Mouse (Mus musculus) neural tube, embryonic 14.5 days (tissue): Measurements from ENCODE around the gene Adam11. TPM values are rescaled to one million over a fixed set of nuclear protein-coding genes. Genes with fewer than 3 reads are reported as not detected.

Experiments
- ATAC-seq: fragments of 200-750 bp; cut with Nextera tagmentation; 2 replicates; pipeline ENCODE4 v1.8.0; 2017; ENCODE audit warnings: low read depth, mild to moderate bottlenecking, moderate TSS enrichment, moderate library complexity
- H3K27ac ChIP-seq: fragments of 300-500 bp; sonication (generic); 2 replicates; pipeline ENCODE4 v1.5.1; 2014; ENCODE audit warnings: low read depth, mild to moderate bottlenecking, control low read depth, low read length, moderate library complexity, mixed read lengths
- H3K27me3 ChIP-seq: fragments of 300-500 bp; sonication (generic); 2 replicates; pipeline ENCODE4 v1.6.1; 2014; ENCODE audit warnings: low read length; ENCODE audit not compliant: control insufficient read depth, insufficient read depth
- H3K36me3 ChIP-seq: fragments of 300-500 bp; sonication (generic); 2 replicates; pipeline ENCODE4 v1.6.1; 2014; ENCODE audit warnings: low read length, mixed read lengths; ENCODE audit not compliant: control insufficient read depth, insufficient read depth
- H3K4me1 ChIP-seq: fragments of 300-500 bp; sonication (generic); 2 replicates; pipeline ENCODE4 v1.6.1; 2014; ENCODE audit warnings: low read length; ENCODE audit not compliant: control insufficient read depth, insufficient read depth
- H3K4me2 ChIP-seq: fragments of 300-500 bp; sonication (generic); 2 replicates; pipeline ENCODE4 v1.6.1; 2014; ENCODE audit warnings: mild to moderate bottlenecking, low read depth, low read length, control low read depth
- H3K4me3 ChIP-seq: fragments of 300-500 bp; sonication (generic); 2 replicates; pipeline ENCODE4 v1.5.1; 2014; ENCODE audit warnings: low read depth, low read length, control low read depth, mixed read lengths
- H3K9ac ChIP-seq: fragments of 300-500 bp; sonication (generic); replicated peaks from 2 replicates; pipeline ENCODE4 v1.6.1; 2014; ENCODE audit warnings: low read depth, mild to moderate bottlenecking, control low read depth, low read length, mixed read lengths
- H3K9me3 ChIP-seq: fragments of 300-500 bp; sonication (generic); 2 replicates; pipeline ENCODE4 v1.6.1; 2016; ENCODE audit warnings: low read length; ENCODE audit not compliant: control insufficient read depth
- WGBS: fragments of 180-500 bp; shearing (Covaris S2); extraction: QIAGEN DNeasy Blood & Tissue Kit; methylation state at CpG from one replicate; pipeline ENCODE4 v1.1.7; 2014; 5-methylcytosine and 5-hydroxymethylcytosine counted together
- polyA plus RNA-seq: library from polyadenylated mRNA; unstranded; fragments of >200 nt; fragmentation: Nextera tagmentation; extraction: Ambion mirVana; gene quantifications from 2 replicates; pipeline ENCODE4 v1.2.1, GENCODE M21; 2014

Gene Adam11
- polyA plus RNA-seq, 1 experiment from 2014 or later = 22.2 TPM

GRCm38 (mm10) chr11:102780271-102780985 lies 19.2 kb downstream of the Adam11 start:
- Histone ChIP-seq H3K4me2 (no peak overlapping the region), H3K27ac (no peak overlapping the region; the same call in 1 of the 2 replicates)

DNA sequence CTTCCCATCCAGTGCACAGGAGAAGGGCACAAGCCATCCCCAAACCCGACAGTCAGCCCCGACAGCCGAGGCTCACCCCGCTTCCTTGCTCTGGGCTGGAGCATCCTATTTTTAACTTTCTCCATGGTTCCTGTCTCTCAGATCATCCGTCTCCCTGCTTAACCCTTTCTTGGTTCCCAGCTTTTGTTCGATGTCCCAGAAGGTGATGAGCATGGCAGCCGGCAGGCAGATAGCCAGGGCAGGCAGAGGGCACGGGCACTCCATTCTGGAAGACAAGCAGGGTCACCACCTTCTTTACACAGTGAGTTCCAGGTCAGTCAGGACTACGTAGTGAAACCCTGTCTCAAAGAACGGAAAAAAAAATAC lies 19.7 kb downstream of the Adam11 start:
- 0 out of 2 replicates have a peak, but pooled peaks cover 5% of the 10 kb centered on the region for H3K4me1 ChIP-seq
- H3K27ac ChIP-seq = no peak overlapping the region
- H3K4me2 ChIP-seq = no peak overlapping the region
- peaks cover 7% of the 10 kb centered on the region for H3K36me3 ChIP-seq
- H3K4me3 ChIP-seq = no peak overlapping the region
- no peaks in the 10 kb centered on the region for H3K9me3 ChIP-seq
- ATAC-seq = no peak
- H3K9ac ChIP-seq = no peak overlapping the region
- no peaks in the 10 kb centered on the region for H3K27me3 ChIP-seq
- 69% methylated on average over 10 of the region's 10 CpGs for WGBS

More at GRCm38 (mm10) chr11:102780271-102780985, 19.2 kb downstream of the Adam11 start:
- no peak overlapping the region for H3K4me3 ChIP-seq
- H3K4me1 ChIP-seq = peaks cover 8% of the 10 kb centered on the region; the same call in 1 of the 2 replicates
- H3K36me3 ChIP-seq = peaks cover 7% of the 10 kb centered on the region
- no peak for ATAC-seq
- H3K9ac ChIP-seq = no peak overlapping the region
- WGBS = 54% methylated on average over 11 of the region's 11 CpGs
- no peaks in the 10 kb centered on the region for H3K9me3 ChIP-seq
- H3K27me3 ChIP-seq = no peaks in the 10 kb centered on the region

DNA sequence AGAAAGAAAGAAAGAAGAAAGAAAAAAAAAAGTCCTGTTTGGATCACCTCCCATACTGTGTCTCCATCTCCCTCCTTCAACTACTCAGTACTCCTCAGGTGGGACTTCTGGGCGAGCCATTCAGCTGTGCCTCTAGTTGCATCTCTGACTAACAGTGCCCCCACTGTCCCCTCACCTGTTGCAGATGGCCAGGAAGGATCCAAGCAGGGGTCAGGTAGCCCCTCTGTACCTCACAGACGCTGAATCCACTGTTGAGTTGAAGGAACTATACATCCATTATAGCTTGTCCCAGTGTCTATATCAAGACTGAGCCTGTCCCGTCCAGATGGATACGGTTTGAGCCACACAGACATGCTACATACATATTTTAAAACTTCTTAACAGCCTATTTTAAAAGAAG lies 20.3 kb downstream of the Adam11 start:
- H3K27me3 ChIP-seq = no peaks in the 10 kb centered on the region
- 93% methylated on average over 4 of the region's 4 CpGs for WGBS
- ATAC-seq = no peak
- H3K4me2 ChIP-seq = no peak overlapping the region
- H3K4me3 ChIP-seq = no peak overlapping the region
- no peak overlapping the region for H3K27ac ChIP-seq
- H3K9ac ChIP-seq = no peak overlapping the region
- H3K36me3 ChIP-seq = peaks cover 2% of the 10 kb centered on the region; the same call in 1 of the 2 replicates
- H3K9me3 ChIP-seq = no peaks in the 10 kb centered on the region
- H3K4me1 ChIP-seq = 0 out of 2 replicates have a peak, but pooled peaks cover 5% of the 10 kb centered on the region

GRCm38 (mm10) chr11:102783443-102783842 lies 22.2 kb downstream of the Adam11 start:
- WGBS = 76% methylated on average over 7 of the region's 7 CpGs
- no peak overlapping the region for H3K9ac ChIP-seq
- no peak overlapping the region for H3K4me2 ChIP-seq
- no peaks in the 10 kb centered on the region for H3K9me3 ChIP-seq
- no peaks in the 10 kb centered on the region for H3K36me3 ChIP-seq
- no peaks in the 10 kb centered on the region for H3K4me1 ChIP-seq
- no peaks in the 10 kb centered on the region for H3K27me3 ChIP-seq
- H3K4me3 ChIP-seq = no peak overlapping the region
- no peak overlapping the region for H3K27ac ChIP-seq
- ATAC-seq = no peak

DNA sequence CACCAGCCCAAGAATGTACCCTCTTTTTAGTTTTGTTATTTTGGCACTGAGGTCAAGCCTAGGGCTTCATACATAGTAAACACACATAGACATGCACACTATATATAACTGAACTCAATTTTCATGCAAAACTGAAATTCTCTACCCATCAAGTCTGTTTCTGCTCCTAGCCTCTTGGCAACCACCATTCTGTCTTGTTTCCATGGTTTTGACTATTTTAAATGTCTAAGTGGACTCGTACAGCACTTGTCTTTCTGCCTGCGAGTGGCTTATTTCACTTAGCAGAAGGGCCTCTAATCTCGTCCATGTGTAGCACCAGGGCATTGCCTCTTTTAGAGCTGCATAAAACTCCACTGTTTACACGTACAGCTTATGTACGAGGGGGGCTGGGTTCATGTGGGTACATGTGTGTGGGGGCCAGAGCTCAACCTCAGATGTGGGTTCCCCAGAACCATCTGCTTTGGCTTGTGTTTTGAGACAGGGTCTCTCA lies 26.5 kb downstream of the Adam11 start:
- Histone ChIP-seq H3K27me3 (no peaks in the 10 kb centered on the region), H3K4me1 (0 out of 2 replicates have a peak, but pooled peaks cover 2% of the 10 kb centered on the region), H3K9ac (no peak overlapping the region), H3K27ac (no peak overlapping the region), H3K36me3 (no peaks in the 10 kb centered on the region), H3K4me3 (no peak overlapping the region), H3K4me2 (no peak overlapping the region), H3K9me3 (no peaks in the 10 kb centered on the region)
- no peak for ATAC-seq
- 79% methylated on average over 5 of the region's 5 CpGs for WGBS

DNA sequence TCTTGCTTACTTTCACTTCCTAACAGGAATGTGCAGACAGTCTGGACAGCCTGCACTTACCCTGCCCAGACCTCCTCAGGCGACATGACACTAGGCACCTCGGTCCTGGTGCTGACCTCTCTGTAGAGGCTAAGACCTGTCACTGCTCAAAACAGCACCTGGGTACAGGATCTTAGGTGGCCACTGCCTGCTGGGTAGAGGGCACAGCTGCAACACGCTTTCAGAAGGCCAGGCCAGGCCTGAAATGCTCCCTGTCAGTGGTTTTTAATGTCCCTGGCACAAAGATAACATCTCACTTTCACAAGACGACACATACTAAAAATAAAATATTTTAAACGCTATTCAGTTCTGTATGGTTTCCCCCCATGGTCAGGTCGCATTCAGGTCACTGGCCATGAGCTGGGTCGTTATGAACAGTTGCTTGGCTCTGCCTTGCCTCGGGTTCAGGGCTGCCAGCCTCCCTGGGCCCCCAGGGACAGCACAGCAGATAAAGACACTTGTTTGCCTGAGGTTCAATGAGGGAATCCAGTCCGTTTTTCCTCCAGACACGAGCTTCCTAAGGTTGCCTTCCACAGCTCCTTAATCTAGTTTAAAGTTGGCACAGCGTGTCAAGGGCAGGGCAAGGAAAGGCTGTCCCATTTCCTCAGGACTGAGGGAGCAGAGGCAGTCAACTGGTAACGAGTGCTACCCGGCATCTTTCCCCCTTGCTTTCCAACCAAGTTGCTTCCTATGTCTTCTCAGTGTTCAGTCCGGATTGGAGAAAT lies 30.6 kb downstream of the Adam11 start:
- Histone ChIP-seq H3K9me3 (no peaks in the 10 kb centered on the region), H3K4me2 (no peak overlapping the region), H3K27ac (no peak overlapping the region), H3K4me1 (0 out of 2 replicates have a peak, but pooled peaks cover 2% of the 10 kb centered on the region), H3K36me3 (no peaks in the 10 kb centered on the region), H3K27me3 (no peaks in the 10 kb centered on the region), H3K4me3 (no peak overlapping the region), H3K9ac (no peak overlapping the region)
- WGBS = 59% methylated on average over 14 of the region's 14 CpGs
- ATAC-seq = no peak

DNA sequence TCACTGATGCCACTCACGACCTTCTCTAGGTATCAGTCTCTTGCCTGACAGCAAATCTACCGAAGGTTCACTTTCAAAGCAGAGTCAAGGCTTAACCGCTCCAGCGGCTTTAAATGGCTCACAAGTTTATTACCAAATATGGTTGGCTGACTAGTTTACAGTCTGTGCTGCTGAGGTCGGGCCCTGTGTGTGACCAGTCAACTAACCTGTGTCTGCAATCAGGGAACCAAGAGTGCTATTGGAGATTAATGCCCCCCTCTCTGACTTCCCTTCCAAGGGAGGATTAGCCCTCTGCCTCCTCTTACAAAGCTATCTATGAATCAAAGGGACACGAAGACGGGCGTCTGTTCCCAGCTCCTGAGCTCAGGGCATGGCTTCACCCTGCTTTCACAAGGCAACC lies 32.9 kb downstream of the Adam11 start:
- Histone ChIP-seq H3K9ac (no peak overlapping the region), H3K4me3 (no peak overlapping the region), H3K36me3 (peaks cover 3% of the 10 kb centered on the region; the same call in 1 of the 2 replicates), H3K27ac (no peak overlapping the region), H3K9me3 (no peaks in the 10 kb centered on the region), H3K4me2 (no peak overlapping the region), H3K27me3 (no peaks in the 10 kb centered on the region), H3K4me1 (0 out of 2 replicates have a peak, but pooled peaks cover 2% of the 10 kb centered on the region)
- 65% methylated on average over 8 of the region's 8 CpGs for WGBS
- no peak for ATAC-seq

DNA sequence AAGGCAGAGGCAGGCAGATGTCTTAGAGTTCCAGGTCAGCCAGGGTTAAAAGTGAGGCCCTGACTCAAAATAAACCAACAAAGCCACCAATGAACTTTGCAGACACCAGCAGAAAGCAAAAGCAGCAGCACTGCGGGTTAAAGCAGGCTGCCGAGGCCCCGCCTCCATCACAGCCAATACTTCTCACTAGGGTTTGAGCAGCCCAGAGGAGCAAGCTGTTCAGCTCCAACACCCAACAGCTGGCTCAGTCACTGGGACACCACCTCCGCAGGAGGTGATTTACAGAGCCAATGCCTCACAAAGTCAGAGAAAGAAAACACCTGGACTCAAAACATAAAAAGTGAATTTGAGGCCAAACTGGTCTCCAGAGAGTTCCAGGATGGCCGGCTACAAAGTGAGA lies 42.2 kb downstream of the Adam11 start:
- Histone ChIP-seq H3K9me3 (no peaks in the 10 kb centered on the region), H3K9ac (no peak overlapping the region), H3K27ac (no peak overlapping the region), H3K4me1 (no peaks in the 10 kb centered on the region), H3K4me3 (no peak overlapping the region), H3K27me3 (no peaks in the 10 kb centered on the region), H3K4me2 (no peak overlapping the region), H3K36me3 (peaks cover 14% of the 10 kb centered on the region; the same call in 1 of the 2 replicates)
- 86% methylated on average over 5 of the region's 5 CpGs for WGBS
- no peak for ATAC-seq

DNA sequence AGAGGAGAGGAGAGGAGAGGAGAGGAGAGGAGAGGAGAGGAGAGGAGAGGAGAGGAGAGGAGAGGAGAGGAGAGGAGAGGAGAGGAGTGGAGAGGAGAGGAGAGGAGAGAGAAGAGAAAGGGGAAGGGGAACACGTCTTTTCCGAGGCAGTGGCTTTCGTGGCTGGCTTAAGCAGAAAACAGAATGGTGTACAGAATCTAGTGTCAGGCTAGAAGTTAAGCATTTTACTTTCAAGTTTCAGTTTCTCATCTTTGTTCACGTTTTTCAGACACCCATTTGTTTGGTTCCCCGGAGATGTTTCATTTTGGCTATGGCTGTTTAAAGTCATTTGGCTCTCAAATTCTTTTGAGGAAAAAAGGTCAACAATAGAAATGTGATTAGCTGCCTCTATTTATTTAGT lies 47.0 kb downstream of the Adam11 start:
- Histone ChIP-seq H3K9me3 (no peaks in the 10 kb centered on the region), H3K9ac (no peak overlapping the region), H3K27me3 (no peaks in the 10 kb centered on the region), H3K4me3 (no peak overlapping the region), H3K4me2 (no peak overlapping the region), H3K4me1 (no peaks in the 10 kb centered on the region), H3K27ac (no peak overlapping the region), H3K36me3 (no peaks in the 10 kb centered on the region)
- ATAC-seq = no peak
- WGBS = 74% methylated on average over 5 of the region's 5 CpGs
